Mouse (Mus musculus): ENCODE data around the gene Kctd20.

GRCm38 (mm10) chr17:29008326-29008650, 56.5 kb downstream of the Kctd20 start:
- TF ChIP-seq CTCF (IDR thresholded peaks at IDR 0.05; ENCODE audit: borderline replicate concordance, insufficient read depth, low read length): no peak
- TF ChIP-seq POLR2A (IDR thresholded peaks at IDR 0.05; ENCODE audit: low read depth, low read length): no peak
